Mouse (Mus musculus) midbrain, embryonic 14.5 days (tissue): ENCODE measurements around the gene Slc4a1. TPM values are rescaled to one million over a fixed set of nuclear protein-coding genes. Genes with fewer than 3 reads are reported as not detected.

Source experiments
- ATAC-seq: fragments of 200-750 bp; cut with Nextera tagmentation; 2 replicates; pipeline ENCODE4 v1.8.0; 2017; ENCODE audit warnings: moderate number of reproducible peaks, moderate library complexity; ENCODE audit not compliant: low FRiP score, low TSS enrichment
- DNase-seq: peaks from one replicate; pipeline ENCODE4 v3.0.0-alpha.2; 2015
- H3K27ac ChIP-seq: fragments of 300-500 bp; sonication (generic); replicated peaks from 2 replicates; pipeline ENCODE4 v1.5.1; 2014; ENCODE audit warnings: mild to moderate bottlenecking, low read depth, low read length, moderate library complexity
- H3K27me3 ChIP-seq: fragments of 300-500 bp; sonication (generic); 2 replicates; pipeline ENCODE4 v1.6.1; 2014; ENCODE audit warnings: low read length, control low read depth, mixed read lengths; ENCODE audit not compliant: control insufficient read depth, insufficient read depth
- H3K36me3 ChIP-seq: fragments of 300-500 bp; sonication (generic); 2 replicates; pipeline ENCODE4 v1.6.1; 2014; ENCODE audit warnings: low read length, control low read depth; ENCODE audit not compliant: control insufficient read depth, insufficient read depth
- H3K4me1 ChIP-seq: fragments of 300-500 bp; sonication (generic); 2 replicates; pipeline ENCODE4 v1.6.1; 2014; ENCODE audit warnings: mild to moderate bottlenecking, antibody characterized with exemption, low read length, control low read depth; ENCODE audit not compliant: control insufficient read depth, insufficient read depth
- H3K4me2 ChIP-seq: fragments of 300-500 bp; sonication (generic); 2 replicates; pipeline ENCODE4 v1.6.1; 2014; ENCODE audit warnings: mild to moderate bottlenecking, low read length, moderate library complexity
- H3K4me3 ChIP-seq: fragments of 300-500 bp; sonication (generic); replicated peaks from 2 replicates; pipeline ENCODE4 v1.5.1; 2014; ENCODE audit warnings: low read depth, low read length
- H3K9ac ChIP-seq: fragments of 300-500 bp; sonication (generic); replicated peaks from 2 replicates; pipeline ENCODE4 v1.6.1; 2014; ENCODE audit warnings: mild to moderate bottlenecking, low read length, moderate library complexity
- H3K9me3 ChIP-seq: fragments of 300-500 bp; sonication (generic); 2 replicates; pipeline ENCODE4 v1.6.1; 2016; ENCODE audit warnings: low read length, control low read depth, mixed read lengths; ENCODE audit not compliant: control insufficient read depth
- WGBS: fragments of 180-500 bp; shearing (Covaris S2); extraction: QIAGEN DNeasy Blood & Tissue Kit; methylation state at CpG from one replicate; pipeline ENCODE4 v1.1.7; 2014; 5-methylcytosine and 5-hydroxymethylcytosine counted together
- polyA plus RNA-seq: library from polyadenylated mRNA; unstranded; fragments of >200 nt; fragmentation: Nextera tagmentation; extraction: Ambion mirVana; gene quantifications from 2 replicates; pipeline ENCODE4 v1.2.1, GENCODE M21; 2014

Slc4a1 gene
- polyA plus RNA-seq, 1 experiment from 2014 or later, result 2.3 TPM

DNA sequence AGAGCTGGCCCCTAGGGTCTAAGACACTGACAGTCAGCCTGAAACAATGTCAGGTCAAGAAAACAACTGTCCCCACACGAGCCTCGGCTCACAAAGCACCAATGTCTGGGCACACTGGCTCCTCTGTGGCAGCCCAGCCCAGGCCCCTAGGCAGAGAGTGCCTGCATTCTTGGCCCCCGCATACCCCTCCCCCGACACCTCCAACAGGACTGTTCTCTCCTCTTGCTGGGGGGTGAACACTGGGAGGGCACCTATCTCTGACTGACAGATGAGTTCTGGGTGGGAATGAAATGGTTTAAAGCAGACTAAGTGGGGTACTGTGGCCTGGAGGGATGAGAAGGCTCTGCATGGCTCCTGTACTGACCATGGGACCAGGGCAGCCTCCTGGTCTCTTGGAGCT is 304 bp downstream of the Slc4a1 start:
- Histone ChIP-seq H3K9me3 (no peaks in the 10 kb centered on the region), H3K4me3 (no peak overlapping the region), H3K9ac (no peak overlapping the region), H3K36me3 (no peaks in the 10 kb centered on the region), H3K4me2 (no peak overlapping the region), H3K27ac (no peak overlapping the region), H3K4me1 (no peaks in the 10 kb centered on the region), H3K27me3 (no peaks in the 10 kb centered on the region)
- DNase-seq (no peak), ATAC-seq (no peak)
- 57% methylated on average over 4 of the region's 4 CpGs for WGBS

DNA sequence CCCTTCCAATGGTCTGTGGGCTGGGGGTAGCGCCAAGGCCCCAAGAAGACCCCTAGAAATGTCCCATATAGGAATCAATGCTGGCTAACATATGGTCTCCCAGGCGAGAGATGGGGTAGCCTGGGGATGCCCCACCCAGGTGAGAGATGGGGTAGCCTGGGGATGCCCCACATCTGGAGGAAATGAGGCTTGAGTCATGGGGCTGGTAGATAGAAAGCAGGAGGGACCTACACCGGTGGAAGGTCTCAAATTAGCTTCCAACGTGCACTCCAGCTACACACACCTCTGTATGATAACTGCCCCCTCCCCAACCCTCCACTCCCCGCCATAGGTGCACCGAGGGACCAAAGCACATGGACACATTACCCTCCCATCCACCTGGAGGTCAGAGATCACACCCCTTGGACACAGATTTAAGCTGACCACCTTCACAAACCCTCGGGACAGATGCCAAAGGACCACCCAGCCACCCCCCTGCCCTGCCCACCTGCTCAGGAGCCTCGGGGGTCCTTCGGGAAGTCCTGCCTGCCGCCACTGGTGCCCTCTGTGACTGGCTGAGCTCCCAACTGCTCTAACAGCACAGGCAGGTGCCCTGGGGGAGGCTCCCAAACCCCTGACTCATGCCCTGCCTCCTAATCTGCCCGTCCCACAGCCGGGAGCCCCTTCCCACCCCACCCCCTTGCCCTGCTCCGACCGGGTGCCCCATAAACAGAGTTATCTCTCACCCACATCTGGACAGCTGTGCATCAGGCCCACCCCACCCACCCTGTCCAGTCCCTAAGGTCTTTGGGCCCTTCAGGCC is 1.2 kb downstream of the Slc4a1 start:
- Histone ChIP-seq H3K27ac (no peak overlapping the region), H3K27me3 (no peaks in the 10 kb centered on the region), H3K36me3 (no peaks in the 10 kb centered on the region), H3K9me3 (no peaks in the 10 kb centered on the region), H3K4me2 (no peak overlapping the region), H3K9ac (no peak overlapping the region), H3K4me1 (no peaks in the 10 kb centered on the region), H3K4me3 (no peak overlapping the region)
- no peak for DNase-seq
- ATAC-seq, result no peak
- WGBS, result 71% methylated on average over 14 of the region's 14 CpGs

DNA sequence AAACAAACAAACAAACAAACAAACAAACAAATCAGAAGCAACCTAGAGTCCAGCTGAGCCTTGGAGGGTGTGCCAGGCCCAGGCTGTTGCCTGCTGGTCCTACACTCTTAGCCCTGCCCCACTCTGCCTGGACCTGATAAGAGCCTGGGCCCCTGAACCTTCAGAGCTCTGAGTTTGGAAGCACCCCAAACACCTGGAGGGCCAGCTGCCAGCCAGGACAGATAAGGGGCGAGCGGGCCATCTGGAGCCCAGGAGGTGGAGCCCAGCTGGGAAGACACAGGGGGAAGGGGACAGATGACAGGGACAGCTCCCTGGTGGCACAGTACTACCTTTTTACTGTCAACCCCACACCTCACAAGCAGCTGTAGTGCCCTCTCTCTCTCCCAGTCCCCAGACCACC is 2.4 kb downstream of the Slc4a1 start:
- H3K9ac ChIP-seq, result no peak overlapping the region
- WGBS, result 73% methylated on average over 2 of the region's 2 CpGs
- no peak overlapping the region for H3K27ac ChIP-seq
- no peaks in the 10 kb centered on the region for H3K36me3 ChIP-seq
- no peaks in the 10 kb centered on the region for H3K9me3 ChIP-seq
- H3K4me1 ChIP-seq, result no peaks in the 10 kb centered on the region
- H3K4me2 ChIP-seq, result no peak overlapping the region
- ATAC-seq (no peak), DNase-seq (no peak)
- no peaks in the 10 kb centered on the region for H3K27me3 ChIP-seq
- H3K4me3 ChIP-seq, result no peak overlapping the region

DNA sequence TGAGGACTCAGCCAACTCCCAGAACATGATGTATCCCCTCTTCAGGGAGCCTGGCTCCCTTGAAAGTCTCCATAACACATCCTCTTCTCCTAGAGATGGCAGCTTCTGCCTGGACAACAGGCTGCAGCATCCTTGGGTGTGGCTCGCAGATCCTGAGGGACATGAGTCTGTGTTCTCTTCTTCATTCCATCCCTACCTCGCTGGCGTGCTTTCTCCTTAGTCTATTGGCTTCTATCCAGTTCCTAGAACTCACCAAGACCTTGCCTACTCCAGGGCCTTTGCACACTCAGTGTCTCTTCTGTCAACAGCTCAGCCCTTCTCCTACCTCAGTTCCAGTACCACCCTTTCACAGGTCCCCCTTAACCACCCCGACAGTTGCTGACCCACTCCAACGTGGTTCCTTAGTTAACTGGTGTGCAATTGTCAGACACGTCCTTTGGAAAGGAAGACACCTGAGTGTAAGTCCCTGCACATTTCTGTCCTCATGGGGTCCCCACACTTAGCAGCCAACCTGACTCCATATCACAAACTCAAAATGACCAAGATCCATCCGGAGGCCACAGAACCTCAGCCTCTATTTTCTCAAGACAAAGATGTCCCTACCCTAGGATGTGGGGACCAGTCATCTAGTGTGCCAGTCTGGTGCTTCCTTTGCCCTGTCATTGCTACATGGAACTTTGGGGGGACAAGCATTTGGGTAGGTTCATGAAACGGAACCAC is 4.1 kb downstream of the Slc4a1 start:
- Histone ChIP-seq H3K9me3 (no peaks in the 10 kb centered on the region), H3K9ac (no peak overlapping the region), H3K4me2 (no peak overlapping the region), H3K27me3 (no peaks in the 10 kb centered on the region), H3K27ac (no peak overlapping the region), H3K4me3 (no peak overlapping the region), H3K36me3 (no peaks in the 10 kb centered on the region), H3K4me1 (no peaks in the 10 kb centered on the region)
- ATAC-seq (no peak), DNase-seq (no peak)
- 91% methylated on average over 8 of the region's 8 CpGs for WGBS

DNA sequence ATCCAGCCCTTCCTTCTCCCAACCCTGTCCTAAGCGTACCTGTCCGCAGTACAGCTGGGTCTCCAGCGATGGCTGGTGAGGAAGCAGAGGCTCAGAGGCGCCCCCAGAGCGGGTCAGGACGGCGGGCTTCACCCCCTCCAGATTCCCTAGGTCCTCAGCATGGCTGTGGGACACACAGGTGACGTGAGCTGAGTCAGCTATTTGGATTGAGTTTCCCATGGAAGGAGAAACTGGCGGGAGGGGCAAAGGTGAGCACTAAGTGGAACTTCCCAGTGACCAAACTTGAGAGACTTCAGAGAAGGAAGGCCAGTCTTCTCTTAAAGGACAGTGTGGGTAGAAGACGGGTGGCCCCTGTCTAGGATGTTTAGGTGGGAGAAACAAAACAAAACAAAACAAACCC is 7.6 kb downstream of the Slc4a1 start:
- no peak overlapping the region for H3K9ac ChIP-seq
- H3K27me3 ChIP-seq, result no peaks in the 10 kb centered on the region
- ATAC-seq (no peak), DNase-seq (no peak)
- H3K36me3 ChIP-seq, result no peaks in the 10 kb centered on the region
- no peak overlapping the region for H3K4me2 ChIP-seq
- H3K4me1 ChIP-seq, result no peaks in the 10 kb centered on the region
- H3K27ac ChIP-seq, result no peak overlapping the region
- H3K9me3 ChIP-seq, result no peaks in the 10 kb centered on the region
- WGBS, result 74% methylated on average over 10 of the region's 10 CpGs
- H3K4me3 ChIP-seq, result no peak overlapping the region

DNA sequence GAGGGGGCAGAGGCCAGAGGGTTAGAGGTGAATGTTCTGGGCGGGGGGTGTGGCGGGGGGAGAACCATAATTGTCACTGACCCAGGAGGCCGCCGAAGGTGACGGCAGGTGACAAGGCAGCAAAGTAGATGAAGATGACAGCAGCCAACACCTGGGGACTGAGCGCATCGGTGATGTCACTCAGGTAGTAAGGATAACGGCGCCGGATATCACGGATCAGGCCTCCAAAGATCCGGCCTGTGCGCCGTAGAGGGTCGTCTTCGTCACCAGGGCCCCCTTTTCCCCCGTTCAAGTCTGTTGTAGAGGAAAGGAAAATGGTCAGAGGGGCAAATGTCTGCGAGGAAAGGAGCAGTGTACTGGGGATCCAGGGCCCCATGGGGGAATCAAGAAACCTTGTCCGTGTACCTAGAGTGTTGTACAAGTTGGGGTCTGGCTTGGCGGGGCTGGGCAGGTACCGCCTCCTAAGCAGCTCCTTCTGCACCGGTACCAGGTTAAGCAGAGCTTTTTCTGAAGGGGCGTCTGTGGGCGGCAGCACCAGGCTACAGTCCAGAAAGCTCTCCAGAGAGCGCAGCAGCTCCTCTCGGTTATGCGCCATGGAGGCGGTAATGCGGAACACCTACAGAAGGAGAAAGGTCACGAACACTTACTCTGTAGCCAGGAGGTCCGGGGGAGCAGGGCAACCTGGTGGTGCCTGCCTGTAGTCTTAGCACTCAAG is 9.2 kb downstream of the Slc4a1 start:
- H3K4me1 ChIP-seq, result no peaks in the 10 kb centered on the region
- H3K27me3 ChIP-seq, result no peaks in the 10 kb centered on the region
- H3K4me2 ChIP-seq, result no peak overlapping the region
- no peaks in the 10 kb centered on the region for H3K9me3 ChIP-seq
- WGBS, result 71% methylated on average over 31 of the region's 31 CpGs
- DNase-seq (no peak), ATAC-seq (no peak)
- no peak overlapping the region for H3K4me3 ChIP-seq
- no peak overlapping the region for H3K9ac ChIP-seq
- no peak overlapping the region for H3K27ac ChIP-seq
- H3K36me3 ChIP-seq, result no peaks in the 10 kb centered on the region

DNA sequence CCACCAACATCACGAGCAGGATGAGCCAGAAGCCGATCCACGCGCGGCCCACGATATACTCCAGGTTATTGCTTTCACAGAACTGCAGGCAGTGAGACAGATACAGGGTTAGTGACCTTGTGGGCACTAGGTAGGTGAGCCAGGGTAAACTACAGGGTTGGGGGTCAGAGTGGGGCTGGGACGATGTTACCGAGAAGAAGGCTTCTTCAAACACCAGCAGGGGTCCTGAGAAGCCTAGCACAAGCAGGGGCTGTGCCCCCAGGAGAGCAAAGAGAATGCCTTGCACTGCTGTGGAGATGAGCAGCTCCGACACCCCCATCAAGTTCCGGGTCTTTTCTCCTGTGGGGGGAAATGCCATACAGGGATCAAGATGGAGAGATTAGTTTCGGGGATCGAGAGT is 9.8 kb downstream of the Slc4a1 start:
- DNase-seq (no peak), ATAC-seq (no peak)
- H3K9ac ChIP-seq, result no peak overlapping the region
- no peaks in the 10 kb centered on the region for H3K36me3 ChIP-seq
- no peak overlapping the region for H3K27ac ChIP-seq
- H3K4me3 ChIP-seq, result no peak overlapping the region
- no peaks in the 10 kb centered on the region for H3K9me3 ChIP-seq
- H3K4me2 ChIP-seq, result no peak overlapping the region
- 83% methylated on average over 12 of the region's 12 CpGs for WGBS
- no peaks in the 10 kb centered on the region for H3K4me1 ChIP-seq
- no peaks in the 10 kb centered on the region for H3K27me3 ChIP-seq

DNA sequence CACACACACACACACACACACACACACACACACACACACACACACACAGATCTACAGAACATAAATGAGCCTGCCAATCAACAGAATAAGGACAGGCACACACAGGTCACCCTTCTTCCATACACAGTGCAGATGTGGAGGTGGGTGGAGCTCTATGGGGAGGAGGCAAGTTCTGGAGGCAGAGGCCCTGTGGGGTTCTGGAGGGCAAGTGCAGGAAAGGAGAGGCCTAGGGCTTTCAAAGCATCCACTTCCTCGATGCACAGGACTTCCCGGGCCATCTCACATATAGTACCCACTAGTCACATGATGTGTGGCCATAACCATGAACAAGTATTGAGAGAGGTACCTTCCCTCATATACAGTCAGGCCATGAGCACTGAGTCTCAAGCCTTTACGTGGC is 10.5 kb downstream of the Slc4a1 start:
- H3K27ac ChIP-seq, result no peak overlapping the region
- no peaks in the 10 kb centered on the region for H3K4me1 ChIP-seq
- no peaks in the 10 kb centered on the region for H3K27me3 ChIP-seq
- DNase-seq, result no peak
- no peak overlapping the region for H3K9ac ChIP-seq
- no peak overlapping the region for H3K4me2 ChIP-seq
- H3K4me3 ChIP-seq, result no peak overlapping the region
- WGBS, result 89% methylated on average over 3 of the region's 3 CpGs
- ATAC-seq, result no peak
- no peaks in the 10 kb centered on the region for H3K9me3 ChIP-seq
- H3K36me3 ChIP-seq, result no peaks in the 10 kb centered on the region
